Mouse (Mus musculus) 3134 (cell line): ENCODE data around the gene Inf2.

ENCODE experiments used
- DNase-seq: peaks from one replicate; pipeline ENCODE4 v3.0.0-alpha.2; 2011; ENCODE audit warnings: low spot score; ENCODE audit not compliant: insufficient read length; ENCODE audit errors: extremely low read depth

Inf2 gene

DNA sequence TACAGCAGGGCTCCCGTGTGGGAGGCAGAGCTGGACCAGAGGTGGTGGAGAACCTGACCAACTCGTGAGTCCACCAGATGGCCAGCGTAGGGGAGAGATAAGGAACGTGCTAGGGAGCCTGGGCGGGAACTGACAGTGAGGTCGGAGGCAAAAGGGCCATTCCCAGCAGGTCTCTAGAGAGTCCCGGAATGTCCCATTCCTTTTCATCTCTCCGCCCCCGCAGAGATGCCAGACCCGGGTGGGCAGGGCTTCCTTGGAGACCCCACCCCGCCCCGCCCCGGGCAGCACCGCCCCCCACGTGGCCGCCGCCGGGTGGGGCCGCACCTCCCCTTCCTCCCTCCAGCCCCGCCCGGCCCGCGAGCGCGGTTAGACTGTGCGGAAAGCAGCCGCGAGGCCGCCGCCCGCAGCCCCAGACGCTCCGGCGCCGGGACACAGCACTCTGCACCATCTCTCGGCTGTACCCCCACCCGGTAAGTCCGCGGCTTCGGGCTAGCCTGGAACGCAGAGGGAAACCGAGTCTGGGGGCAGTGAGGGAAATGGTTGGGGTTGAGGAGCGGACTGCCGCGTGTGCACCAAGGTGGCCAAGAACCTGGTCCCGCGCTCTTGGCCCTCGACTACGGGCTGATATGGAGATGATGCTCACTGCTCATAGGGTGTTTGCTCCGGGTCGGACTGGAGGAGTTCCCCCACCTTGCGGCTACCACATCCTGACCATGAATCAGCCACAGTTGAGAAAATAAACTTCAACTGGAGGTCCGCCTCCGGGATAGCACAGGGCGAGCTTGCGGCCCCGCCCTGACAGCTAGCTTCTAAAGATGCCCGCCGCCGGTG, at the start of gene Inf2:
Inf2 (plus strand) TSS at position 359 of the 831 bp plus-strand sequence.
- peak; percentile 88 for DNase-seq

DNA sequence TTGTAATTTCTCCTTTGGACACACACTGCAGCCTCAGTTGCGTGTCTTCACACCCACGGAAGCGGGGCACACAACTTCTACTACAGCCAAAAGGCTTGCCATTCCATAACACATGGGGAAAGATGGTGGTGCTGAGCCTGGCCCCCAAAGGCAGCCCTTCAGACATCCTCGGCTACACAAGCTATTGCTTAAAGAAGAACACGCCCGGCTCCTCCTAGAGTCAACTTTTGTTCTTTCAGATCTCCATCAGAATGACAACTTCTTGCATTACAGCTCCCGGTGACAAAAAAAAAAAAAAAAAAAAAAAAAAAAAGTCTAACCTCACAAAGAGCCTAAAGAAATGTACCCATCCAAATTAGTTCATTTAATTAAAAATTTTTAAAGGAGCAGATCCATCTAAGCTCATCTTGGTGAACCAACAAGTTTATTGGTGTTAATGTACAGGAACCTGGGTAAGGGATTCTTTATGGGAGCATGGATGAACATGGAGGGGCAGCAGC, 49.1 kb upstream of the Inf2 start:
- DNase-seq = no peak

DNA sequence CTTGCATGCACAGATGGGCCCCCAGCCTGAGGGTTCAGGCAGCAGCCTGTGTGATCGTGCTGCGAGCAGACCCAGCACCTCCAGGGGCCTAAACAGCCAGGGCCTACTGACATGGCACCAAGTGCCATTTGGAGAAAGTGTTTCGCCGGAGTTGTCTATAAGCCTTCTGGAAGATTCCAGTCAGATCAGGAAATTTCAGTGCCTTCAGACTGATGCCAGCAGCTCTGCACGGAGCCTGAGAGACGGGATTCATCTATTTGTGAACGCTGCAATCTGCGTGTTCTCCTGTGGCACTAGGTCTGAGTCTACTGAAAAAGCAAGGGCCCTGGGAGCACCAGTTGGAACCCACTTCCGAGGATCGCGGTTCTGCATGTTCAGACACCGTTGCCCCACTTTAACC, 48.3 kb upstream of the Inf2 start:
- DNase-seq = no peak

DNA sequence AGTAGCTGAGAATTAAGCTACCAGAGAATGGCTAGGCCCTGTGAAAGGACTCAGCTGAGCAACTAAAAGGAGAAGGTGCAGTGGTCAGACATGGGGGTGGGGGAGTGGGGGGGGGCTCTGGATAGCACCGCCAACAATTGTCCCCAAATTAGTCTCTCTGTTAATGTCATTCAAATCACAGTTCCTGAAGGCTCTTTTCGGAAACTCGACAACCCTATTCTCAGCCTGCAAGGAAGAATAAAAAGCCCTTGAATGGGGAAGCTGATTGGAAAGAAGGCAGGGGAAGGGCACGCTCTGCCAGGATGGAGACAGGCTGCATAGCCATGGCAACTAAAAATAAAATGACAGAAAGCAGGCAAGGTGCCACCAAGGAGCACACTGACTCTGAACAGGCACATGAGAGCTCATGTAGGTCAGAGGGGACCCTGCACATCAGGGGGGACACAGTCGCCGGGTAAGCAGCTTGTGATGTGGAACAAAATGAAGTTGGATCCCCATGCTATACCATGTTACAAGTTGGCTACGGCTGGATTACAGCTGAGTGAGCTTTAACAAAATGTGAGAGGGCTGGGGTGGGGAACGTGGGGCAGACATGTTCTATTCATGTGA, 47.0 kb upstream of the Inf2 start:
- no peak for DNase-seq

DNA sequence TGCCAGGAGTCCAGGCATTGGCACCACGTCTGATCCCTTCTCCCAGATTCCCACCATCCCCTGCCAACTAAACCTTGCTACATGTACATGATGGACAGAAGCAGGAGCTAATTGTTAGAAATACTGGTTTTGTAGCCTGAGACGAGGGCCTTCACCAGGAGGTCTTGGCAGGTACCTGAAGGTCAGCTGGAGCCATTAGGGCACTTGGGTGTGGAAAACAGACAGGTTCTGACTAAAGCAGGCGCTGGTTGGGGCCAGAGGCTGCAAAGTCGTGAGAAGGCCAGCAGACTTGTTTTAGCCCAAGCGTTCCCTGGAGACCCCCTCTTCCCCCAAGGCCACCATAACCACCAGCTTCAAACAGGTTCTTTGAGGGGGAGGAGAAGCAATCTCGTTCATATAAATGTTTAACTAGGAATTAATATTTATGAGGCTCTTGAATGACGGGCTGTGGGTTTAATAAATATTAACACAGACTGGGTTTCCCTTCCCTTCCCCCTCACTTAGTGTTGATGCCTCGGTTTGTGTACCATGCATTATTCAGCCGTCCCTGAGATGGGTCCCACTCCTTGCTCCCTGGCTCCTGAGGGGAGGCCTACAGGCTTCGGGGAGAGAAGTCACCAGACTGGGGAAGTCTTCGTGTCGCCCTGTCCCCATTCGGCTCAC, 46.2 kb upstream of the Inf2 start:
- no peak for DNase-seq

DNA sequence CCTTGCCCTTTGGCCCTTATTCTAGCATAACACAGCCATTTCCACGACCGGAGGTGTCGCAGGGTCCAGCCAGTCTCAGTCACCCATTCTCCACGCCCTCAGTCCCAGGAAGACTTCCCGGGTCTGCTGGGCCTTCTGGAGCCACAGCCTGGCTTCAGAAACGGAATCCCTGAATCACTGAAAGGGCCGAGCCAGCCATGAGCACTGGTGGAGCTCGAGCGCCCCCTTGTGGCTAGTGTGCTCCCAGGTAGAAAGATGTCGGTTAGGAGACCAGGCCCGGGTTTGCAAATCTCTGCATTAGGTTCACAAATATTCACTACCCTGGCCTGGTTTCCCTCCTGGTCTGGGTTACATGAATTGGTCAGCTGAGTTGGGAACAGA, 45.7 kb upstream of the Inf2 start:
- peak; percentile 68 for DNase-seq

- DNase-seq = no peak
Measured at GRCm38 (mm10) chr12:112543941-112544340, 44.6 kb upstream of the Inf2 start.

DNA sequence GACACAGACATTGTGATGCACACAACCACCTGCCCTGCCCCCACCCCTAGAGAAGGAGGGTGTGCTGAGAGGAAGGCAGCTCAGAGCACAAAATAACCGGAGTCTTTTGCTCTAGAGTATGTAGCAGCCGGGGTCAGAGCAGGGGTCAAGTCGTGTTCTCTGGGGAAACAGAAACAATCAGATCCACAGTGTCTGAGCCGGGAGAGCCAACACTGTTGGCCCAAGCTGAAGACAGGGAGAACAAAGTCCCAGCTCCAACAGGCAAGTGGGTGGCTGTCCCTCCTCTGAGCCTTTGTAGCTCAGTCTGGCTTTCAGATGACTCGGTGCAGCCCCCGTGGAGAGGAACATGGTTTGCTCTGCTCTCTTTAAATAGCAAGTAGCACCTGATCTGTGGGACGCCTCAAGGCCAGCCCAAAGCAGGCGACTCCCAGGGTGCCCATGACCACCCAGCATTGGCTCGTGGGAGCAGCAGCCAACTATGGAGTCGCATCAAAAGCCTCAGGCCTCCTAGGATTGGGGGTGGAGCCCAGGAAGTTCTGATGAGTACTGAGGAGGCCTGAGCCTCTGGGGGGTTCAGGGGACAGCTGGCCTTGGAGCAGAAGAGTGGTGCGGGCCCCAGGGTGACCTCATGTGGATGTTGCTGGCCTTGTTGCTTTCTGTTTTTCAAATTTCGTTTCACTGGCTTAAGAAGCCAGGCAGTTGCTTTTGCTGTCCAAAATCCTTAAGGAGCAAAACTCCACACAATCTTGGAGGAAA, 43.5 kb upstream of the Inf2 start:
- DNase-seq = no peak

- DNase-seq = no peak
Measured at GRCm38 (mm10) chr12:112546110-112546509, 42.5 kb upstream of the Inf2 start.

- DNase-seq = no peak
Measured at GRCm38 (mm10) chr12:112549287-112549686, 39.3 kb upstream of the Inf2 start.

DNA sequence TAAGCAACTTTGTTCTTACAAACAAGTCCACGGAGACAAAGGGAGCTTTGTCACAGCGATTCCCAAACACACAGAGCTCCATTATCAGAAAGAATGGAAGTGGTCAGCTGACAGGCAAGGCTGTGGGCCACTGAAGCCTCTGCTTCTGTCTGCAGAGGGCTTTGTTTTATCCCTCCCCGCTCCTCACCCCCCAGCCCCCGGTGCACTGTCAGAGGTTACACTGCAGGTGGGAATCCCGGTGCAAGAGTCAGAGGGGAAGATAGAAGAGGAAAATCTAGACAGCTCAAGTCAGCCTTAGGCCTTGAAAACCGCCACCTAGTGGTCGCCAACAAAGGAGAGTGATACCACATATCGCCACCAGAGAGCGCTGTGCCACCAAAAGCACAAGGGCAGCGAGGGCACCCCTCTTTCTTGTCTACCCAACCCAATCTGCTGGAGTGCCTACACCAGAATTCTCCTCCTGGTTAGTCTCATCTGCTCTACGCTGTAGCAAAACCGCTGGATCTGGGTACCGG, 36.7 kb upstream of the Inf2 start:
- DNase-seq = peak; percentile 70

- peak; percentile 36 for DNase-seq
Measured at GRCm38 (mm10) chr12:112552520-112552919, 36.1 kb upstream of the Inf2 start.

GRCm38 (mm10) chr12:112554900-112555299, 33.7 kb upstream of the Inf2 start:
- DNase-seq = no peak

DNA sequence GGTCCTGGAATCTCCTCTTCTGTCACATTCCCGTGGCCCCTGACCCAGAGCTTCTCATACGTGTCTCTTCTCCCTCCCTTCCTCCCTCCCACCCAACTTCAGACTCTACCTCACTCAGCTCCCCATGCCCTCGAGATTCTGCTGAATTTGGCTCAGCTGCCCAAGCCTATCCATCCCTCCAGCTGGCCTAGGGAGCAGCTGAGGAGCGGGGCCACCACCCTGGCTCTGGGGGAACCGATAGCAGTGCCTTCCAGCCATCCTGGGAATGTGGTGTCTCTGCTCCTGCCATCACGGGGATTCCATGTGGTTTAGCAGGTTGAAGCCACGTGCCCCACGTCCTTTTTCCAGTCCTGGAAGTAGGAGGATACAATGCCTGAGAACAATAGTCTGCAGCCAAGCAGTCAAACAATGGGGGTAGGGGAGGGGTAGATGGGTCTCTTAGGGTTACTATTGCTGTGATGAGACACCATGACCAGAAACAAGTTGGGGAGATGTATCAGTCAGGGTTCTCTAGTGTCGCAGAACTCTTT, 32.0 kb upstream of the Inf2 start:
- no peak for DNase-seq

- no peak for DNase-seq
Measured at GRCm38 (mm10) chr12:112557219-112557618, 31.4 kb upstream of the Inf2 start.

- no peak for DNase-seq
Measured at GRCm38 (mm10) chr12:112559231-112559630, 29.4 kb upstream of the Inf2 start.

DNA sequence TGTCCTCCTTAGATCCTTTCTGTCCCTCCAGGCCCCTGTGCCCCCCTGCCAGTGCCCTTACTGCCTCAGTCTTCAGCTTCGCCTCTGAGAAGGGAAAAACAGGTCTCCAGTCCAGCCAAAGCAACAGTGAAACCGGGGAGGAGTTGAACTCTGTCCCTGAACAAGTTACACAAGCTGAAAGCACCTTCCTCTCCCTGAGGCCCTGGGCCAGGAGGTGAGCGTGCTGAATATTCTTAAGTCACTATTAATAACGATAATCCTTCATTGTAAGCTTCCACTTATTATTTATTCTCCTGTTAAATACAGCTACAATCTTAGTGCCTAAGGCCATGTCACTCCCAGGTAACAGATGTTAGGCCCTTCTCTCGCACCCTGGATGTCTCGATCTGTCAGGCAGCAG, 28.9 kb upstream of the Inf2 start:
- no peak for DNase-seq

DNA sequence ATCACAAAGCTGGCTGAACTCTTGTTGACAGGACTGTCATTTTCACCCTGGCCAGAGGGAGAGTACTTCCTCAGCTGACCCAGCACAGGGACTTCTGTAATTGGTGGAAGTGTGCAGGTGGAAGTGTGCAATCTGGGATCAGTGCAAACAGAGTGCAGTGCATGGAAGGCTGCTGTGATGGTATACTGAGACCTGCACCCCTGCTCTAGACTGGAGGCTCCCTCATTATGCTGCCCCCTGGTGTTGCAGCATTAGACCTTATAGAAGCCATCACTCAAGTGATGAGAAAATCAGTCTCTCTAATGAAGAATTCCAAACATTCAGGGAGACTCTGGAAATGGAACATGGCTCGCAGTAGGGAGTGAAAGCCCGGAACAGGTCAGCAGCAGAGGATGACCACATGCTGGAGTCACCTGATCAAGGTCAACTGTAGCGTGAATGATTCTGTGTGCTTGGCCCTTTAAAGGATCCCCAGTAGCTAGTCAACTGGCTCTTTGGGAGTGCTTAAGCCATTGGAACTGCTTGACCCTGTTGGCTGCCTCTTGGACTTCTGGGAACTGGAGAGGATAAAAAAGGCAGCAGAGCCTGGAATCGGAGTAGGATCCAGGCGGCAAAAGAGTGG, 28.3 kb upstream of the Inf2 start:
- DNase-seq = no peak

- DNase-seq = no peak
Measured at GRCm38 (mm10) chr12:112561163-112561562, 27.4 kb upstream of the Inf2 start.

- DNase-seq = no peak
Measured at GRCm38 (mm10) chr12:112562462-112562861, 26.1 kb upstream of the Inf2 start.
